Mouse (Mus musculus): ENCODE measurements around the gene Cpz. TPM values are rescaled to one million over a fixed set of nuclear protein-coding genes. Genes with fewer than 3 reads are reported as not detected.
A peak's percentile ranks its signal among the peaks of the same experiment; 100 is the strongest.

The Cpz gene
- polyA plus RNA-seq, 1 experiment, result 0.36 TPM

GRCm38 (mm10) chr5:35523735-35524134 lies 1.8 kb downstream of the Cpz start:
- no peaks in the 10 kb centered on the region for H3K27me3 ChIP-seq (ENCODE audit: control insufficient read depth, insufficient read depth, low read length)
- peak; percentile 44 to 64 for DNase-seq
- no peak for TF ChIP-seq POLR2A (IDR thresholded peaks at IDR 0.05; ENCODE audit: borderline replicate concordance, insufficient read depth, low read length)
- TF ChIP-seq CTCF (IDR thresholded peaks at IDR 0.05; ENCODE audit: borderline replicate concordance, insufficient read depth, low read depth, low read length), result peak; percentile 88
- no peaks in the 10 kb centered on the region for H3K4me1 ChIP-seq (ENCODE audit: control insufficient read depth, insufficient read depth, low read length)
- no peak overlapping the region for H3K27ac ChIP-seq (ENCODE audit: insufficient read depth, low read length)
- no peak overlapping the region for H3K4me3 ChIP-seq (replicated peaks; ENCODE audit: insufficient read depth, low read depth, low read length)
- 3% methylated on average over 5 of the region's 5 CpGs for WGBS

GRCm38 (mm10) chr5:35516781-35517180 lies 8.7 kb downstream of the Cpz start:
- WGBS, result 52% methylated on average over 11 of the region's 11 CpGs
- H3K4me3 ChIP-seq (replicated peaks; ENCODE audit: insufficient read depth, low read depth, low read length), result no peak overlapping the region
- no peak for DNase-seq
- H3K27me3 ChIP-seq (ENCODE audit: control insufficient read depth, insufficient read depth, low read length), result no peaks in the 10 kb centered on the region
- no peak overlapping the region for H3K27ac ChIP-seq (ENCODE audit: insufficient read depth, low read length)
- no peak for TF ChIP-seq CTCF (IDR thresholded peaks at IDR 0.05; ENCODE audit: borderline replicate concordance, insufficient read depth, low read depth, low read length)
- TF ChIP-seq POLR2A (IDR thresholded peaks at IDR 0.05; ENCODE audit: borderline replicate concordance, insufficient read depth, low read length), result no peak
- no peaks in the 10 kb centered on the region for H3K4me1 ChIP-seq (ENCODE audit: control insufficient read depth, insufficient read depth, low read length)

- peak; percentile 40 to 51 for DNase-seq
- no peaks in the 10 kb centered on the region for H3K27me3 ChIP-seq (ENCODE audit: control insufficient read depth, insufficient read depth, low read length)
- WGBS, result 14% methylated on average over 5 of the region's 5 CpGs
- H3K4me3 ChIP-seq (replicated peaks; ENCODE audit: insufficient read depth, low read depth, low read length), result no peak overlapping the region
- TF ChIP-seq POLR2A (IDR thresholded peaks at IDR 0.05; ENCODE audit: borderline replicate concordance, insufficient read depth, low read length) (no peak), CTCF (IDR thresholded peaks at IDR 0.05; ENCODE audit: borderline replicate concordance, insufficient read depth, low read depth, low read length) (peak; percentile 90)
- H3K27ac ChIP-seq (ENCODE audit: insufficient read depth, low read length), result no peak overlapping the region
- no peaks in the 10 kb centered on the region for H3K4me1 ChIP-seq (ENCODE audit: control insufficient read depth, insufficient read depth, low read length)
These were observed 14.9 kb downstream of the Cpz start for GRCm38 (mm10) chr5:35510589-35510988.

- Histone ChIP-seq H3K27me3 (ENCODE audit: control insufficient read depth, insufficient read depth, low read length) (no peaks in the 10 kb centered on the region), H3K4me3 (replicated peaks; ENCODE audit: insufficient read depth, low read depth, low read length) (no peak overlapping the region), H3K27ac (ENCODE audit: insufficient read depth, low read length) (no peak overlapping the region), H3K4me1 (ENCODE audit: control insufficient read depth, insufficient read depth, low read length) (no peaks in the 10 kb centered on the region)
- DNase-seq, result no peak
- TF ChIP-seq POLR2A (IDR thresholded peaks at IDR 0.05; ENCODE audit: borderline replicate concordance, insufficient read depth, low read length) (no peak), CTCF (IDR thresholded peaks at IDR 0.05; ENCODE audit: borderline replicate concordance, insufficient read depth, low read depth, low read length) (no peak)
- WGBS, result 67% methylated on average over 7 of the region's 7 CpGs
These were observed 20.5 kb downstream of the Cpz start for GRCm38 (mm10) chr5:35505016-35505415.

DNA sequence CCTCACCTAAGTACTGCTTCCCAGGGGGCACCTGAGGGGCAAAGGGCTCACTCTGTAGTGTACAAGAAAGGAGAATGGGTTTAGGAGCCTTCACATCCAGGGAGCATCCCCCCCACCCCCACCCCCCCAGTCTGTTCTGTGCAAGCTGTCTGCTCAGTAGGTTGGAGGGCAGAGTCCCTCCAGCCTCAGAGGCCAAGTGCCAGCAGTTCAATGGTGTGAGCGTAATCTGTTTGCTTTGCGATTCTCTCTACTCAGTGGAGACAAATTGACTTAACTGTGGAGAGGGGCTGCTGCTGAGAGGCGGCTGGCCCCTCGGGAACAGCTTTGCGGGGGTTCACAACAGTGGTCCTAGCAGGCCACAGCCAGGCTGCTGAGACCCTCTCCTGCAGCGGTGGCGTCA lies 28.2 kb downstream of the Cpz start:
- WGBS, result 20% methylated on average over 7 of the region's 7 CpGs
- DNase-seq, result no peak
- H3K4me1 ChIP-seq (ENCODE audit: control insufficient read depth, insufficient read depth, low read length), result no peaks in the 10 kb centered on the region
- no peak overlapping the region for H3K27ac ChIP-seq (ENCODE audit: insufficient read depth, low read length)
- H3K27me3 ChIP-seq (ENCODE audit: control insufficient read depth, insufficient read depth, low read length), result no peaks in the 10 kb centered on the region
- no peak overlapping the region for H3K4me3 ChIP-seq (replicated peaks; ENCODE audit: insufficient read depth, low read depth, low read length)
- TF ChIP-seq CTCF (IDR thresholded peaks at IDR 0.05; ENCODE audit: borderline replicate concordance, insufficient read depth, low read depth, low read length), result no peak
- TF ChIP-seq POLR2A (IDR thresholded peaks at IDR 0.05; ENCODE audit: borderline replicate concordance, insufficient read depth, low read length), result no peak

DNA sequence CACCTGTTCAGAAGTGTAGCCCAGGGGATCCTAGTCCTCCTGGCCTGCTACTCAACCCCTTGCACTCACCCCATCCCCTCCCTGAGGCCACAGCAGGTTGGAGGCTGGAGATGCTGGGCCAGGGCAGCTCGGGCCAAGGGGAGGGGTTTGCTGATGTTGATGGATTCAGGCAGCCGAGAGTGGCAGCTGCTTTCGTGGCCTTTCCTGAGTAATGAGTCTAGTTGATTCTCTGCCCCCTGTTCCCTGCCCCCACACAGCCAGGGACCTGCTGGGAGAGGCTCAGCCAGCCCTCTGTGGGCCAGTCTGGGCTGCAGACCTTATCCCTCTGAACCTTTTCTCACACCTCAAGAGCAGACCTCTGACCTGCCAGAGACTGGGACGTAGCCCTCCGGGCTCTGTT lies 29.5 kb downstream of the Cpz start:
- no peaks in the 10 kb centered on the region for H3K4me1 ChIP-seq (ENCODE audit: control insufficient read depth, insufficient read depth, low read length)
- no peak for DNase-seq
- no peaks in the 10 kb centered on the region for H3K27me3 ChIP-seq (ENCODE audit: control insufficient read depth, insufficient read depth, low read length)
- TF ChIP-seq CTCF (IDR thresholded peaks at IDR 0.05; ENCODE audit: borderline replicate concordance, insufficient read depth, low read depth, low read length) (no peak), POLR2A (IDR thresholded peaks at IDR 0.05; ENCODE audit: borderline replicate concordance, insufficient read depth, low read length) (no peak)
- WGBS, result 29% methylated on average over 5 of the region's 5 CpGs
- no peak overlapping the region for H3K27ac ChIP-seq (ENCODE audit: insufficient read depth, low read length)
- H3K4me3 ChIP-seq (replicated peaks; ENCODE audit: insufficient read depth, low read depth, low read length), result no peak overlapping the region

- H3K27ac ChIP-seq (ENCODE audit: insufficient read depth, low read length), result no peak overlapping the region
- WGBS, result 62% methylated on average over 8 of the region's 8 CpGs
- no peak overlapping the region for H3K4me3 ChIP-seq (replicated peaks; ENCODE audit: insufficient read depth, low read depth, low read length)
- H3K27me3 ChIP-seq (ENCODE audit: control insufficient read depth, insufficient read depth, low read length), result no peaks in the 10 kb centered on the region
- TF ChIP-seq POLR2A (IDR thresholded peaks at IDR 0.05; ENCODE audit: borderline replicate concordance, insufficient read depth, low read length), result no peak
- no peak for TF ChIP-seq CTCF (IDR thresholded peaks at IDR 0.05; ENCODE audit: borderline replicate concordance, insufficient read depth, low read depth, low read length)
- no peak for DNase-seq
- H3K4me1 ChIP-seq (ENCODE audit: control insufficient read depth, insufficient read depth, low read length), result no peaks in the 10 kb centered on the region
These were observed 30.6 kb downstream of the Cpz start for GRCm38 (mm10) chr5:35494773-35495390.

- Histone ChIP-seq H3K4me3 (replicated peaks; ENCODE audit: insufficient read depth, low read depth, low read length) (no peak overlapping the region), H3K4me1 (ENCODE audit: control insufficient read depth, insufficient read depth, low read length) (no peaks in the 10 kb centered on the region), H3K27me3 (ENCODE audit: control insufficient read depth, insufficient read depth, low read length) (no peaks in the 10 kb centered on the region), H3K27ac (ENCODE audit: insufficient read depth, low read length) (no peak overlapping the region)
- no peak for DNase-seq
- no peak for TF ChIP-seq POLR2A (IDR thresholded peaks at IDR 0.05; ENCODE audit: borderline replicate concordance, insufficient read depth, low read length)
- TF ChIP-seq CTCF (IDR thresholded peaks at IDR 0.05; ENCODE audit: borderline replicate concordance, insufficient read depth, low read depth, low read length), result no peak
- WGBS, result 95% methylated on average over 12 of the region's 12 CpGs
These were observed 31.7 kb downstream of the Cpz start for GRCm38 (mm10) chr5:35493770-35494169.

Data from cerebellum, adult 2 months (tissue).